Mouse (Mus musculus) heart, embryonic 15.5 days (tissue): ENCODE data around the gene Cnksr2. TPM values are rescaled to one million over a fixed set of nuclear protein-coding genes. Genes with fewer than 3 reads are reported as not detected.
A peak's percentile ranks its signal among the peaks of the same experiment; 100 is the strongest.

ENCODE experiments used
- ATAC-seq: fragments of 200-750 bp; cut with Nextera tagmentation; replicated peaks from 2 replicates; pipeline ENCODE4 v1.8.0; 2017; ENCODE audit warnings: low read depth, moderate TSS enrichment; ENCODE audit not compliant: insufficient number of reproducible peaks, insufficient read depth, low FRiP score
- H3K27ac ChIP-seq: fragments of 300-500 bp; sonication (generic); 2 replicates; pipeline ENCODE4 v1.5.1; 2015; ENCODE audit warnings: mild to moderate bottlenecking, inconsistent platforms
- H3K27me3 ChIP-seq: fragments of 300-500 bp; sonication (generic); 2 replicates; pipeline ENCODE4 v1.6.1; 2015; ENCODE audit warnings: inconsistent platforms
- H3K36me3 ChIP-seq: fragments of 300-500 bp; sonication (generic); 2 replicates; pipeline ENCODE4 v1.6.1; 2015; ENCODE audit warnings: mild to moderate bottlenecking, inconsistent platforms
- H3K4me1 ChIP-seq: fragments of 300-500 bp; sonication (generic); replicated peaks from 2 replicates; pipeline ENCODE4 v1.6.1; 2015; ENCODE audit warnings: inconsistent platforms
- H3K4me2 ChIP-seq: fragments of 300-500 bp; sonication (generic); 2 replicates; pipeline ENCODE4 v1.6.1; 2015; ENCODE audit warnings: inconsistent platforms, mild to moderate bottlenecking, moderate library complexity
- H3K4me3 ChIP-seq: fragments of 300-500 bp; sonication (generic); 2 replicates; pipeline ENCODE4 v1.5.1; 2015; ENCODE audit warnings: mild to moderate bottlenecking, inconsistent platforms
- H3K9ac ChIP-seq: fragments of 300-500 bp; sonication (generic); 2 replicates; pipeline ENCODE4 v1.6.1; 2015; ENCODE audit warnings: mild to moderate bottlenecking, inconsistent platforms
- H3K9me3 ChIP-seq: fragments of 300-500 bp; sonication (generic); replicated peaks from 2 replicates; pipeline ENCODE4 v1.6.1; 2016; ENCODE audit warnings: inconsistent platforms
- WGBS: fragments of 180-500 bp; shearing (Covaris S2); methylation state at CpG from one replicate; pipeline ENCODE4 v1.1.7; 2015; ENCODE audit warnings: mixed read lengths; 5-methylcytosine and 5-hydroxymethylcytosine counted together
- polyA plus RNA-seq: library from polyadenylated mRNA; unstranded; fragments of >200 nt; fragmentation: Nextera tagmentation; extraction: Ambion mirVana; gene quantifications from 2 replicates; pipeline ENCODE4 v1.2.1, GENCODE M21; 2015

Cnksr2 gene
- polyA plus RNA-seq, 1 experiment from 2014 or later = 0.15 TPM

DNA sequence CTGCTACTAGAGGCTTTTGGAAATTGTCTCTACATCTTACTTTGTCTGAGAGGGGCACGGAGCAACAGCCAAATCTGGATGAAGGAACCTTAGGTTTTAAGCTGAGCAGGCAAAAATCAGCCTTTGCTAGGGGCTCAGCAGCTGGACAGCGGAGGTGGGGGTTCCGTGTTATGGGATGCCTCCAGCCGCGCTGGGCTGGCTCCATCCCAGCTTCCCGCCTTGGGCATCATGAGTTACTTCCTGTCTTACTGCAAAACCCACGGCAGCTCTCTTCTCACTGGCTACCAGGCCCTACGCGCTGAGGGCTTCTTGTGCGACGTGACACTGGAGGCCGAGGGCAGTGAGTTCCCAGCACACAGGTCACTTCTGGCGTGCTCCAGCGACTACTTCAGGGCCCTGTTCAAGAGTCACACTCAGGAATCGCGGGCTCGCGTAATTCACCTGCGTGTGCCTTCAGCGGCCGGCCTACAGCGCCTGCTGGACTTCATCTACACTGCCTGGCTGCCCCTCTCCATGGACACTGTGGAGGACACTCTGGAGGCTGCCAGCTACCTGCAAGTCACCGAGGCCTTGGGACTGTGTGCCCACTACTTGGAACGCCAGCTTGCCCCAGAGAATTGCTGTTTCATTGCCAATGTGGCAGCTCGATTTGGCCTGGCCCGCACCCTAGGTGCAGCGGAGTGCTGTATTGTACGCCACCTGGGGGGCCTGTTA lies 224.7 kb downstream of the Cnksr2 start, which contains the start of gene Klhl34:
Klhl34 (plus strand) TSS at position 229 of the 714 bp plus-strand sequence.
- Histone ChIP-seq H3K9ac (no peak within 1 kb of the TSS), H3K4me1 (peaks cover 3% of the 10 kb centered on the region; the same call in 1 of the 2 replicates), H3K36me3 (no peaks in the 10 kb centered on the region), H3K27me3 (no peaks in the 10 kb centered on the region), H3K4me2 (peak within 1 kb of the TSS; percentile 78), H3K27ac (no peak within 1 kb of the TSS), H3K9me3 (no peaks in the 10 kb centered on the region), H3K4me3 (peak within 1 kb of the TSS; percentile 42)
- peak; percentile 43; the same call in 1 of the 2 replicates for ATAC-seq
- WGBS = 36% methylated on average over 28 of the region's 28 CpGs

DNA sequence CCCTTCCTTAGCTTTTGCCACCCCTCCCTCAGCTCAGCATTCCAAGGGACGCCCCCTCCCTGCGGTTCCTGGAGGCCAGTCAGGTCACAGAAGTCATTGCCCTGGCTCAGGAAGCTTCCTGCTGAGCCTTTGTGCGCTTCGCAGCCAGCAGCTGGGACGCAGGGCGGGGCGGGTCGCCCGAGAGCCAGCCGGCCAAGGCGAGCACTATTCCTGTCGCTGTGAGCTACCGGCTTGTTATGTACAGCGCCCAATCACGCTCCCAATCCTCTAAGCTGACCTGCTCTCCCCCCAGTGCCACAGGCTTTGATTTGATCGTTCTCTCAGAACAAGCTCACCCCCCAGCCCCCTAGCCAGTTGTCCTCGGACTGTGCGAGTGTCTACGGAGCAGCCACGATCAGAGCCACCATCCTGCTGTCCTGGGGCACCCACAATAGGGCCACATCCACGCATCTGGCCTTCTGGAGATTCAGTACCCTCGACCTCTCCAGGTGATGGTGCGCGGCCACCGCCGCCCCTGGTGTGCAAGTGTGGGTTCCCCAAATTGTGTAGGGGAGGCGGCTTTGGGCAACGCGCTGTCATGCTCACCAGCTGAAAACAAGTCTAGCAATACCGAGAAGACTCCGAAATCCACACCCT lies 225.4 kb downstream of the Cnksr2 start:
- Histone ChIP-seq H3K9me3 (no peaks in the 10 kb centered on the region), H3K27ac (no peak overlapping the region), H3K4me3 (peak overlapping the region; percentile 42), H3K9ac (no peak overlapping the region), H3K27me3 (no peaks in the 10 kb centered on the region), H3K4me1 (peaks cover 3% of the 10 kb centered on the region; the same call in 1 of the 2 replicates), H3K36me3 (no peaks in the 10 kb centered on the region), H3K4me2 (peak overlapping the region; percentile 78)
- 11% methylated on average over 31 of the region's 31 CpGs for WGBS
- 0 out of 2 replicates have a peak, but pooled peaks have one; percentile 18 for ATAC-seq

DNA sequence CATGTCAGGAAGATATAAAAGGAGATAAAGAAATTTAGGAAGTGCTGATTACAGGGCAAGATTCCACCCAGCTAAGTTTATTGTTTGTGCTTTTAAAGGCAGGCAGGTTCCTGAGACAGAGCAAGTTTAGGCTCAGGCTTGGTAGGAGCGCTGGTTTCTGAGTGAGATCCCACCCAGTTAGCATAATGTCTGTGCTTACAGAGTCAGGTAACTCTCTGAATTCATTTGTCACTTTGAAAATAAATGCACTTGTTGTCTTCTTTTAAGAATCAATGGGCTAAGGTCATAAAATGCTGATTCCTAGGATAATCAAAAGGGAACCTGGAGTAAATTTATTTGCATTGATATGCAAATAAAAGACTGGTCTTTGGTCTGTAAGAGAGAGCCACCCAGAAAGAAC lies 233.4 kb downstream of the Cnksr2 start:
- WGBS = 57% methylated on average over 1 of the region's 1 CpGs
- no peak for ATAC-seq
- Histone ChIP-seq H3K27me3 (no peaks in the 10 kb centered on the region), H3K9me3 (no peaks in the 10 kb centered on the region), H3K4me2 (no peak overlapping the region), H3K9ac (no peak overlapping the region), H3K27ac (no peak overlapping the region), H3K4me1 (no peaks in the 10 kb centered on the region), H3K36me3 (no peaks in the 10 kb centered on the region), H3K4me3 (no peak overlapping the region)

DNA sequence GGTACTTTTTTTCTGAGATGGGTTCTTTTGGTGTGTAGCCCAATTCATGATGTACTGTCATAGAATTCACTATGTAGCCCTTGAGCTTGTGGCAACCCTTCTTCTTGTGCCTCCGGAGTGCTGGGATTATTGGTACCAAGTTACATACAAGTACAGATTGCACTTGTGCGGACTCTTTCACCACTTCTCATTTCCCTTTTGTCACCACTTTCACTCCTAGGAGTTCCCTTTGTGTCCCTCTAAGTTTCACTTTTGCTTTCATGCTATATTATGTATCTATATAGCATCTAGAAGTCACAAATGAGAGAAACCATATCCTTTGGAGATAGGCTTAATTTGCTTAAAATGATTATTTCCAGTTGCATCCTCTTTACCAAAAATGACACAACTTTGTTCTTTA lies 241.4 kb downstream of the Cnksr2 start:
- no peak for ATAC-seq

More for the DNA sequence above, 241.4 kb downstream of the Cnksr2 start:
- no peak overlapping the region for H3K27ac ChIP-seq
- no peaks in the 10 kb centered on the region for H3K4me1 ChIP-seq
- 87% methylated on average over 2 of the region's 2 CpGs for WGBS
- H3K4me2 ChIP-seq = no peak overlapping the region
- no peaks in the 10 kb centered on the region for H3K36me3 ChIP-seq
- no peaks in the 10 kb centered on the region for H3K27me3 ChIP-seq
- H3K4me3 ChIP-seq = no peak overlapping the region
- H3K9me3 ChIP-seq = no peaks in the 10 kb centered on the region
- H3K9ac ChIP-seq = no peak overlapping the region

Other genes with a start within 250 kb of the Cnksr2 start
- 0.37 and 0.55 TPM in 2 replicates for gene Klhl34, start 224.9 kb downstream of the Cnksr2 start, polyA plus RNA-seq